Mouse (Mus musculus) CH12.LX (cell line): ENCODE results near the gene 4930523C07Rik. TPM values are rescaled to one million over a fixed set of nuclear protein-coding genes. Genes with fewer than 3 reads are reported as not detected.

Experiments used
- DNase-seq: peaks from one replicate; pipeline ENCODE4 v3.0.0-alpha.2; 2013; ENCODE audit errors: extremely low read depth
- H3K27ac ChIP-seq: 2 replicates; pipeline ENCODE4 v1.5.1; 2012; ENCODE audit warnings: low read depth, mild to moderate bottlenecking, control low read depth, moderate library complexity; ENCODE audit not compliant: insufficient read depth
- H3K27me3 ChIP-seq: replicated peaks from 2 replicates; pipeline ENCODE3; 2012; ENCODE audit warnings: inconsistent platforms
- H3K36me3 ChIP-seq, 2 experiments: replicated peaks in 1 of 2; 2 replicates each; pipeline versions ENCODE3 to v1.6.1; 2012; ENCODE audit warnings: inconsistent platforms in 1 of 2, low read length in 1 of 2, mild to moderate bottlenecking in 1 of 2, mixed read lengths in 1 of 2, moderate library complexity in 1 of 2; ENCODE audit not compliant: control insufficient read depth in 1 of 2, insufficient read depth in 1 of 2
- H3K4me1 ChIP-seq, 2 experiments: 2 replicates each; pipeline ENCODE4 v1.6.1; 2012; ENCODE audit warnings: inconsistent platforms in 1 of 2, moderate library complexity in 1 of 2; ENCODE audit not compliant: insufficient read depth in 2 of 2, control insufficient read depth in 1 of 2
- H3K4me2 ChIP-seq: 2 replicates; pipeline ENCODE4 v1.6.1; 2012; ENCODE audit warnings: low read depth, mild to moderate bottlenecking, control low read depth; ENCODE audit not compliant: poor library complexity, insufficient read depth, severe bottlenecking
- H3K4me3 ChIP-seq, 3 experiments: fragments of 150-350 bp in 1 of 3; sonication (generic) in 1 of 3; replicated peaks in 1 of 3; 2 replicates each; pipeline versions ENCODE3 to v1.5.1; 2011 to 2012; ENCODE audit warnings: low read depth in 2 of 3, low read length in 2 of 3, mild to moderate bottlenecking in 2 of 3, moderate library complexity in 2 of 3, control low read depth in 1 of 3, improper control_type of control experiment in 1 of 3, inconsistent platforms in 1 of 3, mixed read lengths in 1 of 3; ENCODE audit not compliant: poor library complexity in 1 of 3
- H3K79me2 ChIP-seq: replicated peaks from 2 replicates; pipeline ENCODE4 v1.6.1; 2012; ENCODE audit warnings: mild to moderate bottlenecking, moderate library complexity; ENCODE audit not compliant: control insufficient read depth, poor library complexity, insufficient read depth, severe bottlenecking; ENCODE audit errors: extremely low read depth
- H3K9ac ChIP-seq: 2 replicates; pipeline ENCODE4 v1.6.1; 2012; ENCODE audit warnings: low read depth, mild to moderate bottlenecking, control low read depth, moderate library complexity; ENCODE audit not compliant: insufficient read depth
- H3K9me3 ChIP-seq: replicated peaks from 2 replicates; pipeline ENCODE3; 2012; ENCODE audit warnings: low read length, inconsistent platforms, mixed read lengths
- BHLHE40 ChIP-seq: IDR thresholded peaks from 2 replicates; pipeline ENCODE4 v1.6.1; 2011; ENCODE audit warnings: mild to moderate bottlenecking, low read depth, low read length, improper control_type of control experiment
- CHD2 ChIP-seq: IDR thresholded peaks from 2 replicates; pipeline ENCODE4 v1.6.1; 2011; ENCODE audit warnings: low read length, improper control_type of control experiment
- CTCF ChIP-seq, 2 experiments: IDR thresholded peaks in 1 of 2; conservative IDR thresholded peaks in 1 of 2; 2 replicates each; pipeline ENCODE4 v1.5.1; 2011 to 2012; ENCODE audit warnings: low read depth in 2 of 2, low read length in 2 of 2, improper control_type of control experiment in 1 of 2, inconsistent platforms in 1 of 2, mild to moderate bottlenecking in 1 of 2, moderate library complexity in 1 of 2
- ELF1 ChIP-seq: IDR thresholded peaks from 2 replicates; pipeline ENCODE4 v1.6.1; 2014; ENCODE audit warnings: low read depth, mild to moderate bottlenecking, inconsistent platforms, low read length, improper control_type of control experiment
- ETS1 ChIP-seq: conservative IDR thresholded peaks from 2 replicates; pipeline ENCODE4 v1.6.1; 2012; ENCODE audit warnings: low read depth, mild to moderate bottlenecking, inconsistent platforms, low read length, improper control_type of control experiment, moderate library complexity
- HCFC1 ChIP-seq: IDR thresholded peaks from 2 replicates; pipeline ENCODE4 v1.6.1; 2012; ENCODE audit warnings: low read depth, mild to moderate bottlenecking, inconsistent platforms, low read length, improper control_type of control experiment
- IRF4 ChIP-seq: IDR thresholded peaks from 2 replicates; pipeline ENCODE4 v1.6.1; 2014; ENCODE audit warnings: low read depth, mild to moderate bottlenecking, inconsistent platforms, low read length, improper control_type of control experiment
- MAFK ChIP-seq: IDR thresholded peaks from 2 replicates; pipeline ENCODE4 v1.6.1; 2011; ENCODE audit warnings: low read length, improper control_type of control experiment; ENCODE audit not compliant: insufficient replicate concordance
- RAD21 ChIP-seq: IDR thresholded peaks from 2 replicates; pipeline ENCODE4 v1.6.1; 2011; ENCODE audit warnings: low read depth, mild to moderate bottlenecking, low read length, improper control_type of control experiment, moderate library complexity
- RCOR1 ChIP-seq: conservative IDR thresholded peaks from 2 replicates; pipeline ENCODE4 v1.6.1; 2012; ENCODE audit warnings: low read depth, mild to moderate bottlenecking, inconsistent platforms, low read length, improper control_type of control experiment
- SIN3A ChIP-seq: IDR thresholded peaks from 2 replicates; pipeline ENCODE4 v1.6.1; 2012; ENCODE audit warnings: low read length, improper control_type of control experiment, inconsistent platforms
- SMC3 ChIP-seq: IDR thresholded peaks from 2 replicates; pipeline ENCODE4 v1.6.1; 2011; ENCODE audit warnings: low read depth, low read length, improper control_type of control experiment
- TCF12 ChIP-seq: IDR thresholded peaks from 2 replicates; pipeline ENCODE4 v1.6.1; 2014; ENCODE audit warnings: low read depth, mild to moderate bottlenecking, inconsistent platforms, low read length, improper control_type of control experiment
- USF1 ChIP-seq: IDR thresholded peaks from 2 replicates; pipeline ENCODE4 v1.6.1; 2014; ENCODE audit warnings: low read depth, mild to moderate bottlenecking, inconsistent platforms, low read length, improper control_type of control experiment
- USF2 ChIP-seq: conservative IDR thresholded peaks from 2 replicates; pipeline ENCODE4 v1.6.1; 2011; ENCODE audit warnings: low read depth, low read length, improper control_type of control experiment
- ZC3H11A ChIP-seq: IDR thresholded peaks from 2 replicates; pipeline ENCODE4 v1.6.1; 2012; ENCODE audit warnings: low read depth, mild to moderate bottlenecking, inconsistent platforms, low read length, improper control_type of control experiment
- dilution Hi-C: fragments of 300-500 bp; cut with MboI; formaldehyde crosslinking; loops from 2 replicates; pipeline ENCODE4 v1.14.3; 2020; ENCODE audit warnings: low sequenced_read_pairs; ENCODE audit not compliant: extremely low pct_unique_long_range_greater_than_20kb, extremely low pct_ligation_motif_present
- in situ Hi-C: fragments of 300-500 bp; cut with MboI; formaldehyde crosslinking; loops from 3 replicates; pipeline ENCODE4 v1.14.3; 2019; ENCODE audit warnings: low sequenced_read_pairs, low pct_ligation_motif_present, low pct_unique_long_range_greater_than_20kb, mixed read lengths
- polyA plus RNA-seq: library from polyadenylated mRNA; unstranded; fragments of >175 nt; gene quantifications from 2 replicates; pipeline ENCODE4 v1.2.1, GENCODE M21; 2012; ENCODE audit warnings: low read depth; ENCODE audit not compliant: insufficient read length
- total RNA-seq, 2 experiments: library from RNA; depleted of rRNA; stranded (reverse); fragments of 300-350 nt in 1 of 2; fragments of >200 nt in 1 of 2; gene quantifications; 2 replicates each; pipeline ENCODE4 v1.2.3; 2012 to 2014

4930523C07Rik gene
- total and polyA plus RNA-seq, 3 experiments: 13.1 to 28.2 (median 18.0) TPM

GRCm38 (mm10) chr1:160080800-160081436, 36.7 kb downstream of the 4930523C07Rik start:
- dilution Hi-C loops (no loop called here), in situ Hi-C loops (loop anchor here (5.0 kb wide), 1 partner anchor 184 kb away; no protein-coding TSS in a partner anchor)
- H3K9ac ChIP-seq: no peak overlapping the region
- H3K4me3 ChIP-seq: no peak overlapping the region
- no peak overlapping the region for H3K27ac ChIP-seq
- H3K36me3 ChIP-seq: peaks cover 17 to 29% of the 10 kb centered on the region in 2 experiments
- H3K79me2 ChIP-seq: no peaks in the 10 kb centered on the region
- TF ChIP-seq BHLHE40: no peak
- TF ChIP-seq IRF4: 0 out of 2 replicates have a peak, but pooled peaks have one; percentile 22
- TF ChIP-seq RCOR1: no peak
- no peak for TF ChIP-seq ELF1
- TF ChIP-seq SIN3A: no peak
- peak; percentile 95 for TF ChIP-seq RAD21
- peak; percentile 89 for TF ChIP-seq ZC3H11A
- no peak for TF ChIP-seq USF2
- peak; percentile 94 for TF ChIP-seq SMC3
- peak; percentile 94 to 96 for TF ChIP-seq CTCF (conservative IDR thresholded peaks at IDR 0.05 in 1 of 2, IDR thresholded peaks at IDR 0.05 in 1 of 2; ENCODE audit: low read depth in 2 of 2, low read length in 2 of 2)
- peak; percentile 72 for DNase-seq
- no peaks in the 10 kb centered on the region for H3K27me3 ChIP-seq
- peaks cover 0 to 3% of the 10 kb centered on the region in 2 experiments; a peak in 1 of 4 replicates for H3K4me1 ChIP-seq
- no peak overlapping the region for H3K4me2 ChIP-seq
- H3K9me3 ChIP-seq: no peaks in the 10 kb centered on the region

- Histone ChIP-seq H3K4me2 (no peak overlapping the region), H3K27me3 (no peaks in the 10 kb centered on the region), H3K4me3 (no peak overlapping the region), H3K36me3 (peaks cover 2 to 12% of the 10 kb centered on the region in 2 experiments), H3K4me1 (peaks cover 0 to 3% of the 10 kb centered on the region in 2 experiments; a peak in 1 of 4 replicates), H3K9me3 (no peaks in the 10 kb centered on the region), H3K9ac (no peak overlapping the region), H3K79me2 (no peaks in the 10 kb centered on the region), H3K27ac (no peak overlapping the region)
- in situ Hi-C loops: loop anchor here (5.0 kb wide), 1 partner anchor 185 kb away; no protein-coding TSS in a partner anchor
- TF ChIP-seq ETS1 (no peak), HCFC1 (no peak), USF1 (no peak), RAD21 (no peak), MAFK (no peak), TCF12 (no peak), CHD2 (no peak)
- DNase-seq: no peak
- dilution Hi-C loops: no loop called here
Observed at GRCm38 (mm10) chr1:160082647-160083046, 38.5 kb downstream of the 4930523C07Rik start.
